In the genomic region with DNA sequence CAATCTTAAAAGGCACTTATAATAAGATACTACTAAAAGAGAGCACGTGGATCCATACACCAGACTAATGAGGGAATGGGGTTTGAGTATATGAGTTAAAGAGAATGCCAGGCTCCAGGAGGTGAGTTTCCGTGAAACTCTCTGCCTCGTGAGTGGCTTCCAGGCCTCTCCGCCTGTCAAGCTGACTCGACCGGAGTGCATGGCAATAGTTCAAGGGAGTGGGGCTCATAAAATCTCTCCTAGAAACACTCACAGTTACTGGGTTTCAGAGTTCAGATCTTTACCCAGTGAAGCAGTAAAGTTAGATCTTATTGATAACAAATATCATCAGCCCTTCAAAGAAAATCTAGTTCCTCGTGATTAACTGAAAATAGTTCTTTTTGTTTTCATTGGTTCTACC, we compare ENCODE assay signal across 16 mouse cellular contexts.
"Had no signal": no experiment of that assay in that cellular context is flagged by ENCODE, and none has a peak within 500 bp of the region (broad histone marks: within the 10 kb centered on the region; RNA-seq: fewer than 3 reads in every experiment).

No protein-coding gene starts in this region.

- H3K27me3 ChIP-seq: midbrain, embryonic 12.5 days; neural tube, embryonic 12.5 days had no signal

- H3K9ac ChIP-seq: lung, embryonic 14.5 days; midbrain, embryonic 12.5 days; neural tube, embryonic 12.5 days had no signal

- H3K4me2 ChIP-seq: lung, embryonic 14.5 days; midbrain, embryonic 12.5 days; neural tube, embryonic 12.5 days had no signal

- H3K4me1 ChIP-seq: midbrain, embryonic 12.5 days; neural tube, embryonic 12.5 days had no signal

- H3K27ac ChIP-seq: midbrain, embryonic 10.5 days; midbrain, embryonic 12.5 days; neural tube, embryonic 12.5 days had no signal

- ATAC-seq: midbrain, embryonic 16.5 days had no signal

- DNase-seq: lung, adult 18-20 months; lung, embryonic 14.5 days; lung, postnatal 10 days; lung, postnatal 4 days; midbrain, embryonic 14.5 days; right cerebral cortex, postnatal 25 days; right cerebral cortex, postnatal 4 days; spleen, adult 18-20 months; thymus, adult 18-20 months; thymus, postnatal 14 days; thymus, postnatal 36 days had no signal

- H3K36me3 ChIP-seq: midbrain, embryonic 10.5 days; midbrain, embryonic 12.5 days; neural tube, embryonic 12.5 days had no signal

- H3K4me3 ChIP-seq: midbrain, embryonic 10.5 days; midbrain, embryonic 12.5 days; myocyte; neural tube, embryonic 12.5 days had no signal

- H3K9me3 ChIP-seq: midbrain, embryonic 10.5 days; midbrain, embryonic 12.5 days; neural tube, embryonic 12.5 days had no signal
